Mouse (Mus musculus) T-helper 2 cell (primary cell): ENCODE measurements around the gene Tmem121b.

Source experiments
- in situ Hi-C: fragments of 300-600 bp; cut with MboI, MseI; formaldehyde crosslinking; loops from one replicate; pipeline ENCODE4 v1.15.1; 2025; ENCODE audit warnings: high pct_unique_total_duplicates

Gene Tmem121b

GRCm38 (mm10) chr6:120466609-120467329, 26.8 kb downstream of the Tmem121b start:
- in situ Hi-C loops: no loop called here

GRCm38 (mm10) chr6:120465393-120465792, 28.2 kb downstream of the Tmem121b start:
- in situ Hi-C loops: no loop called here

- in situ Hi-C loops: no loop called here
Observed at GRCm38 (mm10) chr6:120464406-120464939, 29.1 kb downstream of the Tmem121b start.

- in situ Hi-C loops: no loop called here
Observed at GRCm38 (mm10) chr6:120463884-120464283, 29.7 kb downstream of the Tmem121b start.

GRCm38 (mm10) chr6:120463086-120463871, 30.3 kb downstream of the Tmem121b start, which contains the start of gene Il17ra:
Gene Il17ra, plus strand, starts transcription at chr6:120463247.
- in situ Hi-C loops: no loop called here

- in situ Hi-C loops: no loop called here
Observed at GRCm38 (mm10) chr6:120462251-120462650, 31.4 kb downstream of the Tmem121b start.

GRCm38 (mm10) chr6:120461217-120461616, 32.4 kb downstream of the Tmem121b start:
- in situ Hi-C loops: no loop called here

- in situ Hi-C loops: no loop called here
Observed at GRCm38 (mm10) chr6:120457751-120458150, 35.9 kb downstream of the Tmem121b start.

- in situ Hi-C loops: no loop called here
Observed at GRCm38 (mm10) chr6:120457074-120457473, 36.5 kb downstream of the Tmem121b start.

GRCm38 (mm10) chr6:120454627-120455077, 39.0 kb downstream of the Tmem121b start:
- in situ Hi-C loops: no loop called here

- in situ Hi-C loops: no loop called here
Observed at GRCm38 (mm10) chr6:120453556-120453955, 40.1 kb downstream of the Tmem121b start.

- in situ Hi-C loops: no loop called here
Observed at GRCm38 (mm10) chr6:120453103-120453445, 40.5 kb downstream of the Tmem121b start.

GRCm38 (mm10) chr6:120452384-120453102, 41.1 kb downstream of the Tmem121b start:
- in situ Hi-C loops: no loop called here

GRCm38 (mm10) chr6:120450208-120450607, 43.4 kb downstream of the Tmem121b start:
- in situ Hi-C loops: no loop called here

GRCm38 (mm10) chr6:120443363-120444355, 49.9 kb downstream of the Tmem121b start:
- in situ Hi-C loops: no loop called here

GRCm38 (mm10) chr6:120442171-120442749, 51.3 kb downstream of the Tmem121b start:
- in situ Hi-C loops: no loop called here
